Mouse (Mus musculus) forebrain, embryonic 11.5 days (tissue): ENCODE results near the gene Lyst. TPM values are rescaled to one million over a fixed set of nuclear protein-coding genes. Genes with fewer than 3 reads are reported as not detected.

Experiments used
- ATAC-seq: fragments of 200-750 bp; cut with Nextera tagmentation; replicated peaks from 2 replicates; pipeline ENCODE4 v1.8.0; 2017; ENCODE audit warnings: moderate TSS enrichment; ENCODE audit not compliant: low FRiP score
- DNase-seq: peaks from one replicate; pipeline ENCODE4 v3.0.0-alpha.2; 2017; ENCODE audit warnings: low spot score
- H3K27ac ChIP-seq: fragments of 300-500 bp; sonication (generic); 2 replicates; pipeline ENCODE4 v1.5.1; 2014; ENCODE audit warnings: low read depth, low read length
- H3K27me3 ChIP-seq: fragments of 300-500 bp; sonication (generic); 2 replicates; pipeline ENCODE4 v1.6.1; 2014; ENCODE audit warnings: mild to moderate bottlenecking, low read length, mixed read lengths; ENCODE audit not compliant: control insufficient read depth, insufficient read depth
- H3K36me3 ChIP-seq: fragments of 300-500 bp; sonication (generic); 2 replicates; pipeline ENCODE4 v1.6.1; 2014; ENCODE audit warnings: mild to moderate bottlenecking, low read length, moderate library complexity, mixed read lengths; ENCODE audit not compliant: control insufficient read depth, insufficient read depth
- H3K4me1 ChIP-seq: fragments of 300-500 bp; sonication (generic); replicated peaks from 2 replicates; pipeline ENCODE4 v1.6.1; 2014; ENCODE audit warnings: low read length, mixed read lengths; ENCODE audit not compliant: control insufficient read depth, insufficient read depth
- H3K4me2 ChIP-seq: fragments of 300-500 bp; sonication (generic); 2 replicates; pipeline ENCODE4 v1.6.1; 2014; ENCODE audit warnings: low read depth, mild to moderate bottlenecking, low read length, moderate library complexity, mixed read lengths; ENCODE audit not compliant: severe bottlenecking
- H3K4me3 ChIP-seq: fragments of 300-500 bp; sonication (generic); 2 replicates; pipeline ENCODE4 v1.5.1; 2014; ENCODE audit warnings: low read depth, low read length
- H3K9ac ChIP-seq: fragments of 300-500 bp; sonication (generic); 2 replicates; pipeline ENCODE4 v1.6.1; 2014; ENCODE audit warnings: low read length
- H3K9me3 ChIP-seq: fragments of 300-500 bp; sonication (generic); 2 replicates; pipeline ENCODE4 v1.6.1; 2016; ENCODE audit warnings: low read length, mixed read lengths; ENCODE audit not compliant: control insufficient read depth
- WGBS: fragments of 180-500 bp; shearing (Covaris S2); extraction: QIAGEN DNeasy Blood & Tissue Kit; methylation state at CpG from one replicate; pipeline ENCODE4 v1.1.7; 2014; 5-methylcytosine and 5-hydroxymethylcytosine counted together
- polyA plus RNA-seq: library from polyadenylated mRNA; unstranded; fragments of >200 nt; fragmentation: Nextera tagmentation; extraction: Ambion mirVana; gene quantifications from 2 replicates; pipeline ENCODE4 v1.2.1, GENCODE M21; 2014

Gene Lyst
- polyA plus RNA-seq, 1 experiment from 2014 or later = 4.4 TPM

DNA sequence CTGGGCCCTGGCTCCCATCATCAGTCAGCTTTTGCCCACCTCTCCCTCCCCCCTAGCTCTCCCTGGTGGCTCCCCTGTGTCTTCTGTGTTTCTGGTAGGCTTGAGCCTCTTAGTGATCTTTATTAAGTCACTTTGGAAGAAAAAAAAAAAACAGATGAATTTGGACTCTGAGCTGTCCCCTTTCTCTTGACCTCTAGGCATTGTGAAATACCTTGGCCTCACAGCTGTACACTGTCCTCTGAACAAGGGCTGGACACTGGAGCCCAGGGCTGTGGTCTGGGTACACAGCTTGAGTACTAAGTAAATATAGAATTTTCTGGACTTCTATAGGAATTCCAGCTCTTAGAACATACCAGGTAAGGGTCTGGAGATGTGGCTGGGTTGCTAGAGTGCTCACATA lies 20.6 kb upstream of the Lyst start:
- Histone ChIP-seq H3K36me3 (no peaks in the 10 kb centered on the region), H3K4me2 (no peak overlapping the region), H3K4me3 (no peak overlapping the region), H3K9me3 (no peaks in the 10 kb centered on the region), H3K27ac (no peak overlapping the region), H3K9ac (no peak overlapping the region), H3K27me3 (no peaks in the 10 kb centered on the region), H3K4me1 (no peaks in the 10 kb centered on the region)
- DNase-seq (no peak), ATAC-seq (no peak)

GRCm38 (mm10) chr13:13572060-13572835 lies 17.9 kb upstream of the Lyst start:
- no peaks in the 10 kb centered on the region for H3K27me3 ChIP-seq
- no peak overlapping the region for H3K4me2 ChIP-seq
- no peaks in the 10 kb centered on the region for H3K36me3 ChIP-seq
- no peak for ATAC-seq
- no peak overlapping the region for H3K27ac ChIP-seq
- no peak overlapping the region for H3K9ac ChIP-seq
- WGBS = 86% methylated on average over 10 of the region's 10 CpGs
- H3K9me3 ChIP-seq = no peaks in the 10 kb centered on the region
- H3K4me3 ChIP-seq = no peak overlapping the region
- no peak for DNase-seq
- no peaks in the 10 kb centered on the region for H3K4me1 ChIP-seq

- DNase-seq = no peak
- Histone ChIP-seq H3K27ac (no peak overlapping the region), H3K4me3 (no peak overlapping the region), H3K4me2 (no peak overlapping the region), H3K9me3 (no peaks in the 10 kb centered on the region), H3K4me1 (no peaks in the 10 kb centered on the region), H3K9ac (no peak overlapping the region), H3K27me3 (no peaks in the 10 kb centered on the region), H3K36me3 (no peaks in the 10 kb centered on the region)
- ATAC-seq = no peak
- WGBS = 94% methylated on average over 2 of the region's 2 CpGs
Observed at GRCm38 (mm10) chr13:13572941-13573340, 17.3 kb upstream of the Lyst start.

DNA sequence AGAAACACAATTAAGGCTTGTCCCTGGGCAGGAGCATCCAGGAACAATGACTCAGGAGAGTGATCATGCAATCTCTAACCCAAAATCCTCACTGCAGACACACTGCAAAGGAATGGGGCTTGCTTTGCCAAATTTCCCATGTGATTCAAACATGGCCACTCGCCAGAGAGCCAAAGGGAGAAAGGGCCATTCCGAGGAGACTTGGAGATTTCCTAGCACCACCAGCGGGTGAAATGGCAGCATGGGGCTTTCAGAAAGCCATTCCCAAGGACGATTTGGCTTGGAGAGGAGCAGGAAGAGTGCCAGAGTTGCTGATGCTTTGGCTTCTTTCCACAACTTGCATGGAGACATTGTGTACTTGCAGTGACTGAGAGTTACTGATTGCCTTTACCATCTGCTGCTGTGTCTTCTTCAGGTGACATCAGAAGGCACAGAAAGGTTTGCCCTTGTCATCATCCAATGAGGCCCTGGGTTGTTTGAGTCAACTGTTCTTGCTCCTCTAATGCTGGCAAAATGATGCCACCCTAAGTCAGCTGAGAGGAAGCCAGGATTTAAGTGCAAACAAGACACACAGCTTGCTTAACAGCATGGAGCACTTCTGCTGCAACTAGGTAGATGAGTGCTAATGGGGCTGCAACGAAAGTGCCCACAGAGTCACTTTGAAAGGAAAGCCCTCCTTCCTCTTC lies 16.5 kb upstream of the Lyst start:
- Histone ChIP-seq H3K9ac (no peak overlapping the region), H3K9me3 (no peaks in the 10 kb centered on the region), H3K36me3 (no peaks in the 10 kb centered on the region), H3K4me3 (no peak overlapping the region), H3K27ac (no peak overlapping the region), H3K27me3 (no peaks in the 10 kb centered on the region), H3K4me2 (no peak overlapping the region), H3K4me1 (no peaks in the 10 kb centered on the region)
- DNase-seq (no peak), ATAC-seq (no peak)
- 75% methylated on average over 5 of the region's 5 CpGs for WGBS

- Histone ChIP-seq H3K4me3 (no peak overlapping the region), H3K27ac (no peak overlapping the region), H3K36me3 (no peaks in the 10 kb centered on the region), H3K9ac (no peak overlapping the region), H3K4me1 (no peaks in the 10 kb centered on the region), H3K4me2 (no peak overlapping the region), H3K9me3 (no peaks in the 10 kb centered on the region), H3K27me3 (no peaks in the 10 kb centered on the region)
- 83% methylated on average over 8 of the region's 8 CpGs for WGBS
- ATAC-seq (no peak), DNase-seq (no peak)
Observed at GRCm38 (mm10) chr13:13574258-13574870, 15.8 kb upstream of the Lyst start.

DNA sequence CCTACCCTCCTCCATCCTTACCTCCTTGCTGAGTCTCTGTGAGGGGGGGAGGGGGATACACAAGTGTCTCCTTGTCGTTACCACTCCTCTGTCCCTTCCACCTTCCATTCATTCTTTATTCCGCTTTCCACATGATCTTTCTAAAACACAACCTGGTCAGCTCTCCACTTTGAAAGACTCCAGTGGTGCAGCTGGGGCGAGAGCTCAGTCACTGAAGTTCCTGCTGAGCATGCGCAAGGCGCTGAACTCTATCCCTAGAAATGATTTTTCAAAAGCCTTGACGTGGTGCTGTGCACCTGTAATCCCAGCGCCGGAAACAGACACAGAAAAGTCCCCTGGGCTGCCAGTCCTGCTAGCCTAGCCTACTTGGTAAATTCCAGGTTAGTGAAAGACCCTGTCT lies 15.1 kb upstream of the Lyst start:
- no peak; the same call in 1 of the 2 replicates for ATAC-seq
- no peak for DNase-seq
- H3K36me3 ChIP-seq = no peaks in the 10 kb centered on the region
- no peak overlapping the region for H3K9ac ChIP-seq
- H3K4me3 ChIP-seq = no peak overlapping the region
- no peak overlapping the region for H3K4me2 ChIP-seq
- H3K27me3 ChIP-seq = no peaks in the 10 kb centered on the region
- H3K4me1 ChIP-seq = no peaks in the 10 kb centered on the region
- no peak overlapping the region for H3K27ac ChIP-seq
- WGBS = 78% methylated on average over 8 of the region's 8 CpGs
- H3K9me3 ChIP-seq = no peaks in the 10 kb centered on the region

DNA sequence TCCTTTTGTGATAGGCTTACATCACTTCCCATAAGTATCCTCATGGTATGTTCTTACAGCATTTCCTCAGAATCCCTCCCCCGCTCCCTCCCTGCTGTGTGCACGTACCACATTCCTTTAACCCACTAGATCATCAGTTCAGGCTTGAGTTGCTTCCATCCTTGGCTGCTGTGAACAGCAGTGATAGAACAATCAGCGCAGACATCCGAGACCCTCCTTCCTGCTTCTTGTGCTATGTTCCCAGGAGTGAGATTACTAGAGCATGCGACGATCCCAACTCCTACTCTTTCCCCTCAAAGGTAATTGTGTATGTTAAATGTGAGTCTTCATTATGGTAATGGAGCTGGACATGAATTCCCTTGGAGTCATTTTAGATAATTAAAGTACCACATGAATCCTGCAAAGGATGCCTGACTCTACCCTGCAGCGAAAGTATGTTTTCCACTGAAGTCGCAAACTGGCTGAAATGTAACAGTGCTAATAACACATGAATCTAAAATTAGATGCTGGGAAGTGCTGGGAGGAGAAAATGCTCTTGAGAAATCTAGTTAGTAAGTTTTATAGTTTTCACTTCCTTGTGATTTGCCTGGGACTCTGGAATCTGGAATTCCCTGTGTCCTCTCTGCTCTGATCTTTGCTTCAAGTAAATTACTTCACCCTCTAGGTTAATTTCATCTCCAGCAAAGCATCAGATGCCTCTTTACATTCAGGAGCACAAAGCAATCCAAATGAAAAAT lies 13.6 kb upstream of the Lyst start:
- 51% methylated on average over 8 of the region's 8 CpGs for WGBS
- H3K4me3 ChIP-seq = no peak overlapping the region
- no peaks in the 10 kb centered on the region for H3K9me3 ChIP-seq
- H3K9ac ChIP-seq = no peak overlapping the region
- H3K4me1 ChIP-seq = no peaks in the 10 kb centered on the region
- ATAC-seq = no peak
- DNase-seq = no peak
- H3K36me3 ChIP-seq = no peaks in the 10 kb centered on the region
- H3K4me2 ChIP-seq = no peak overlapping the region
- no peak overlapping the region for H3K27ac ChIP-seq
- H3K27me3 ChIP-seq = no peaks in the 10 kb centered on the region

DNA sequence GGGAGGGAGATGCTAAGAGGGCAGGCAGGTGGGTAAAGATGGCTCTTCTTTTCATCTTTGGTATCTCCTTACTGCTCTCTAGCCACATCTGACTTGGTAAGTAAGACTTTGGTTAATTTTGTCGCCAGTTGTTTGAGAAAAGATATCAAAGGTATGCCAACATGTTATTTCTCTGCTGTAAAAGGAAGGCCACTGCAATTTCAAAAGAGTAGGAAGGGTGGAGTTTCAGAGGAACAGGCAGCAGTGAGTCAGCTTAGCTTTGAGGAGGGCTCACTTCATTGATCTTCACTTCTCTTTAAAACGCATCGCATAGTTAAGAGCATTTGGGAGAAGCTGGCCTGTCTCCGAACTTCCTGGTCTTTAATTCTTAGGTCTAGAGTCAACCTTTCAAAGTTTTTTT lies 8.2 kb upstream of the Lyst start:
- no peak overlapping the region for H3K4me2 ChIP-seq
- ATAC-seq (no peak), DNase-seq (no peak)
- WGBS = 74% methylated on average over 4 of the region's 4 CpGs
- H3K4me3 ChIP-seq = no peak overlapping the region
- H3K27ac ChIP-seq = no peak overlapping the region
- H3K27me3 ChIP-seq = no peaks in the 10 kb centered on the region
- H3K4me1 ChIP-seq = no peaks in the 10 kb centered on the region
- no peaks in the 10 kb centered on the region for H3K9me3 ChIP-seq
- no peaks in the 10 kb centered on the region for H3K36me3 ChIP-seq
- H3K9ac ChIP-seq = no peak overlapping the region
